Mouse (Mus musculus): ENCODE measurements around the gene Krt14.
"Not testable (repeated sequence)": the region's sequence is repeated elsewhere in the genome, so short reads cannot be mapped to it uniquely, and the experiment has no call there.

- TF ChIP-seq CTCF (IDR thresholded peaks at IDR 0.05; ENCODE audit: low read depth, low read length); POLR2A (IDR thresholded peaks at IDR 0.05; ENCODE audit: extremely low read depth, insufficient read depth, low read length): not testable (repeated sequence)
Observed at GRCm38 (mm10) chr11:100240272-100240671, 32.9 kb upstream of the Krt14 start.

Data from liver, adult 2 months (tissue).